Mouse (Mus musculus): ENCODE results near the gene Myo9a. TPM values are rescaled to one million over a fixed set of nuclear protein-coding genes. Genes with fewer than 3 reads are reported as not detected.

Gene Myo9a
- polyA plus RNA-seq, 1 experiment from 2014 or later = 20.8 TPM

DNA sequence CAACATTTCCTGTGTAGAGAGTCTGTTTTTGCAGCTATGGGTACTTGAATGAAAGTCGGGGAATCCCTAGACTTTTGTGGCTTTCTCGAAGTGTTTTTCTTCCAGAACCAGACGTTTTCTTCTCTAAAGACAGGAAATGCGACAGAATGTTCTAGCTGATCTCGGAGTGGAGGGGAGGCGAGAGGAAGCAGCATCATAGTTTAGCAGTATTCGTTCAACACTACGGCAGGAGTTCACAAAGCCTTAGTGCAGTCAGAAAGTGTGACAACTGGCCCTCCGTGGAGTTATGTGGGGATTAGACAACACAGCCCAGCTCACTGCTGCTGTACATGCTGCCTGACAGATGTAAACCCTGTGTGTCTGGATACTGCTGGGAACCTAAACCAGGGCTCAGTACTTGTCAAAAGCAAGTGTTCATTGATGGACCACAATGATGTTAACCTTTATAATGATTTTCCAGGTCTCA is 191.2 kb downstream of the Myo9a start:
- Histone ChIP-seq H3K9me3 (no peaks in the 10 kb centered on the region), H3K4me3 (no peak overlapping the region), H3K4me2 (replicated peaks) (no peak overlapping the region), H3K27me3 (replicated peaks) (no peaks in the 10 kb centered on the region), H3K4me1 (no peaks in the 10 kb centered on the region), H3K9ac (no peak overlapping the region), H3K27ac (no peak overlapping the region), H3K36me3 (no peaks in the 10 kb centered on the region)
- WGBS = 78% methylated on average over 9 of the region's 9 CpGs
- no peak for ATAC-seq (ENCODE audit: low FRiP score, low read depth)

DNA sequence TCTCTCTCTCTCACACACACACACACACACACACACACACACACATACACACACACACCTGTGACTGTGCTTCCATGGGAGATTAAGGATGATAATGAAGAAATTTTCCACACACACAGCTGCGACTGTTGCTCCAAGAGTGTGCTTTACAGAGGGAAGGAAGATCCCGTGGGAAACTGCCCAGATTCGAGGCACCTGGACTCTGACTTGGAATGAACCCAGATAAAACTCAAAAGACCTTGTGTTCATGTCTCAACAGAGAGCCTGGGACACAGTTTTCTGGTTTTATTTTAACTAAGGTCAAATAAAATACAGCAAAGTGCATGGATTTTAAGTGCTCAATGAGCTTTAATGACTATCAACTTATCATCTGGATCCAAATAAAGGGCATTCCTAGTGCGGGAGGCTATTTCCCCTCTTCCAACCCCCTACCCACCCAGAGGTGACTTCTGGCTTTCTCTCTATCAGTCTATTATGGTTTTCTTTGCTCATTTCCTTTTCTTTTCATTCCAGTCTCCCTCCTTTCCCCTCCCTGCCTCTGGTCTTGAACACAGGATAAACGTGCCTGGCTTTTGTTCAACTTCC is 191.9 kb downstream of the Myo9a start:
- no peaks in the 10 kb centered on the region for H3K36me3 ChIP-seq
- no peak overlapping the region for H3K4me3 ChIP-seq
- H3K9ac ChIP-seq = no peak overlapping the region
- WGBS = 56% methylated on average over 5 of the region's 5 CpGs
- H3K27ac ChIP-seq = no peak overlapping the region
- no peaks in the 10 kb centered on the region for H3K27me3 ChIP-seq (replicated peaks)
- H3K9me3 ChIP-seq = no peaks in the 10 kb centered on the region
- no peaks in the 10 kb centered on the region for H3K4me1 ChIP-seq
- no peak for ATAC-seq (ENCODE audit: low FRiP score, low read depth)
- no peak overlapping the region for H3K4me2 ChIP-seq (replicated peaks)

- 86% methylated on average over 6 of the region's 6 CpGs for WGBS
- Histone ChIP-seq H3K36me3 (no peaks in the 10 kb centered on the region), H3K4me3 (no peak overlapping the region), H3K27ac (no peak overlapping the region), H3K9ac (no peak overlapping the region), H3K9me3 (no peaks in the 10 kb centered on the region), H3K4me1 (no peaks in the 10 kb centered on the region), H3K27me3 (replicated peaks) (no peaks in the 10 kb centered on the region), H3K4me2 (replicated peaks) (no peak overlapping the region)
- ATAC-seq (ENCODE audit: low FRiP score, low read depth) = no peak
These were observed 193.1 kb downstream of the Myo9a start for GRCm38 (mm10) chr9:59943826-59944225.

GRCm38 (mm10) chr9:59945241-59945640 is 194.5 kb downstream of the Myo9a start:
- H3K27me3 ChIP-seq (replicated peaks) = no peaks in the 10 kb centered on the region
- no peaks in the 10 kb centered on the region for H3K36me3 ChIP-seq
- no peak overlapping the region for H3K27ac ChIP-seq
- no peak for ATAC-seq (ENCODE audit: low FRiP score, low read depth)
- H3K4me3 ChIP-seq = no peak overlapping the region
- no peaks in the 10 kb centered on the region for H3K4me1 ChIP-seq
- WGBS = 79% methylated on average over 3 of the region's 3 CpGs
- H3K4me2 ChIP-seq (replicated peaks) = no peak overlapping the region
- H3K9ac ChIP-seq = no peak overlapping the region
- no peaks in the 10 kb centered on the region for H3K9me3 ChIP-seq

DNA sequence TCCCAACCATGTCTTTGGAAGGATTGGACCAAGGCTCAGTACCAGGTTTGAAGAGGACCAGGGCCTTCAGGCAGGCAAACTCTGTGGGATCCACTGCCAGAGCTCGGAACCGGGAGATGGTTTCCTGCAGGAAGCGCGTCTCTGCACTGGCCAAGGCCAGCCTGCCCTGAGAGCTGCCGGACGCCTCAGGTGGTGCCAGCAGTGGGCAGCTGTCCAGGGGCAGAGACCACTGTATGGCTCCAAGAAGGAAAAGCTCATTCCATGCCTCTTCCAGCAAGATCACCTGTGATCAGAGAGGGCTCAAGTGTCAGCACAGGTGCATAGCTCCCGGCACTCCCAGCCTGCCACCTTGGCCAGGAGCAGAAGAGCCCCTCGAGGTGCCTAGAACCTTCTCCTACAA is 196.6 kb downstream of the Myo9a start:
- H3K4me1 ChIP-seq = no peaks in the 10 kb centered on the region
- no peak overlapping the region for H3K27ac ChIP-seq
- WGBS = 87% methylated on average over 8 of the region's 8 CpGs
- H3K4me2 ChIP-seq (replicated peaks) = no peak overlapping the region
- no peak overlapping the region for H3K9ac ChIP-seq
- no peak for ATAC-seq (ENCODE audit: low FRiP score, low read depth)
- no peaks in the 10 kb centered on the region for H3K36me3 ChIP-seq
- no peak overlapping the region for H3K4me3 ChIP-seq
- H3K27me3 ChIP-seq (replicated peaks) = no peaks in the 10 kb centered on the region
- H3K9me3 ChIP-seq = no peaks in the 10 kb centered on the region

DNA sequence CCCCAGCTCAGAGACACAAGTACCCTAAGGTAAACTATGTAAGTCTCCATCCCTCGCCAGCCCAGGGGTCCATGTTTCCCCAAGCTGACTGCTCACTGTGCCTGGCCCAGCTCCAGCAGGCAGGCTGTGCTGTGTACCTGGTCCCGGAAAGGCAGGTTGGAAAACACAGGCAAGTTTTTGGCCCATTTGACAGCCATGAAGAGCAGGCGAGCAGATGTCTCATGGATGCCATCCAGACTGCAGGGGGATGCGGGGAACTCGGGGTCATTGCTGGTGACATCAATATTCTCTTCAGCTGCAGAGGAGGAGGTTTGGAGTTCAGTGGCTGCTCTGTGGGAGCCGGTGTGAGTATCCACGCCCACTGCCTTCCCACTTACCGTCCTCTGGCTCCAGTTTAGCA is 197.5 kb downstream of the Myo9a start:
- Histone ChIP-seq H3K9ac (no peak overlapping the region), H3K4me3 (no peak overlapping the region), H3K36me3 (no peaks in the 10 kb centered on the region), H3K4me1 (no peaks in the 10 kb centered on the region), H3K9me3 (no peaks in the 10 kb centered on the region), H3K27me3 (replicated peaks) (no peaks in the 10 kb centered on the region), H3K27ac (no peak overlapping the region), H3K4me2 (replicated peaks) (no peak overlapping the region)
- no peak for ATAC-seq (ENCODE audit: low FRiP score, low read depth)
- WGBS = 73% methylated on average over 8 of the region's 8 CpGs

DNA sequence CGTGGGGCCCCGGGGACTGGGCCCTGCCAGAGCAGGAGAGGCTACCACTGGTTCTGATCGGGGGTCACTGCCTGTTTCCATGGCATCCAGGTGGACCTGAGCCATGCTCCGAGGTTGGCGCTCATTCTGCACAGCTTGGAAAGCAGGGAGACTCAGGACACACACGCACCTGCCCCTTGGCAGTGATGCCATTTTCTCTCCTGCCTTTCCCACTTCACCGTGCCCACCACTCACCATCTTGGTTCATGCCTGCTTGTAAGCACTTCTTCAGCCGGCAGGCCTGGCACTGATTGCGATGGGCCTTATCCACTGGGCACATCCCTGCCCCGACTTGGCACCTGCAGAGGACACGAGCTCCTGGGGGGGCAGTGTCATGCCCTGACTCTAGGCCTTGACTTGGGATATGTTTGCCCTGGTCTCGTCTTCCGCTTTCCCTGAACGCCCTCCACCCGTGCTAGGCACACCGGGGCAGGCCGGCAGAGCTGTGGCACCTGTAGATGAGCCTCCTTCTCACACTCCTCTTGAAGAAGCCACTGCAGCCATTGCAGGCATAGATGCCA is 198.1 kb downstream of the Myo9a start:
- Histone ChIP-seq H3K4me3 (no peak overlapping the region), H3K4me1 (no peaks in the 10 kb centered on the region), H3K27me3 (replicated peaks) (no peaks in the 10 kb centered on the region), H3K9me3 (no peaks in the 10 kb centered on the region), H3K27ac (no peak overlapping the region), H3K9ac (no peak overlapping the region), H3K4me2 (replicated peaks) (no peak overlapping the region), H3K36me3 (no peaks in the 10 kb centered on the region)
- 87% methylated on average over 17 of the region's 17 CpGs for WGBS
- no peak for ATAC-seq (ENCODE audit: low FRiP score, low read depth)

- Histone ChIP-seq H3K9ac (no peak overlapping the region), H3K36me3 (no peaks in the 10 kb centered on the region), H3K9me3 (no peaks in the 10 kb centered on the region), H3K27ac (no peak overlapping the region), H3K4me3 (no peak overlapping the region), H3K27me3 (replicated peaks) (no peaks in the 10 kb centered on the region), H3K4me1 (no peaks in the 10 kb centered on the region), H3K4me2 (replicated peaks) (no peak overlapping the region)
- no peak for ATAC-seq (ENCODE audit: low FRiP score, low read depth)
- 83% methylated on average over 6 of the region's 6 CpGs for WGBS
These were observed 198.8 kb downstream of the Myo9a start for GRCm38 (mm10) chr9:59949511-59949910.

- no peaks in the 10 kb centered on the region for H3K9me3 ChIP-seq
- H3K4me2 ChIP-seq (replicated peaks) = no peak overlapping the region
- H3K36me3 ChIP-seq = no peaks in the 10 kb centered on the region
- H3K4me3 ChIP-seq = no peak overlapping the region
- H3K9ac ChIP-seq = no peak overlapping the region
- H3K4me1 ChIP-seq = no peaks in the 10 kb centered on the region
- WGBS = 88% methylated on average over 5 of the region's 5 CpGs
- ATAC-seq (ENCODE audit: low FRiP score, low read depth) = no peak
- no peaks in the 10 kb centered on the region for H3K27me3 ChIP-seq (replicated peaks)
- H3K27ac ChIP-seq = no peak overlapping the region
These were observed 199.3 kb downstream of the Myo9a start for GRCm38 (mm10) chr9:59949981-59950380.

- H3K4me1 ChIP-seq = no peaks in the 10 kb centered on the region
- ATAC-seq (ENCODE audit: low FRiP score, low read depth) = no peak
- H3K27me3 ChIP-seq (replicated peaks) = no peaks in the 10 kb centered on the region
- no peak overlapping the region for H3K4me2 ChIP-seq (replicated peaks)
- no peak overlapping the region for H3K9ac ChIP-seq
- no peak overlapping the region for H3K4me3 ChIP-seq
- H3K9me3 ChIP-seq = no peaks in the 10 kb centered on the region
- H3K27ac ChIP-seq = no peak overlapping the region
- no peaks in the 10 kb centered on the region for H3K36me3 ChIP-seq
- WGBS = 94% methylated on average over 9 of the region's 9 CpGs
These were observed 200.5 kb downstream of the Myo9a start for GRCm38 (mm10) chr9:59951001-59951750.

- Histone ChIP-seq H3K9ac (no peak overlapping the region), H3K9me3 (no peaks in the 10 kb centered on the region), H3K36me3 (no peaks in the 10 kb centered on the region), H3K4me3 (no peak overlapping the region), H3K27ac (no peak overlapping the region), H3K4me1 (no peaks in the 10 kb centered on the region), H3K4me2 (replicated peaks) (no peak overlapping the region), H3K27me3 (replicated peaks) (no peaks in the 10 kb centered on the region)
- WGBS = 78% methylated on average over 4 of the region's 4 CpGs
- no peak for ATAC-seq (ENCODE audit: low FRiP score, low read depth)
These were observed 201.2 kb downstream of the Myo9a start for GRCm38 (mm10) chr9:59951943-59952342.

DNA sequence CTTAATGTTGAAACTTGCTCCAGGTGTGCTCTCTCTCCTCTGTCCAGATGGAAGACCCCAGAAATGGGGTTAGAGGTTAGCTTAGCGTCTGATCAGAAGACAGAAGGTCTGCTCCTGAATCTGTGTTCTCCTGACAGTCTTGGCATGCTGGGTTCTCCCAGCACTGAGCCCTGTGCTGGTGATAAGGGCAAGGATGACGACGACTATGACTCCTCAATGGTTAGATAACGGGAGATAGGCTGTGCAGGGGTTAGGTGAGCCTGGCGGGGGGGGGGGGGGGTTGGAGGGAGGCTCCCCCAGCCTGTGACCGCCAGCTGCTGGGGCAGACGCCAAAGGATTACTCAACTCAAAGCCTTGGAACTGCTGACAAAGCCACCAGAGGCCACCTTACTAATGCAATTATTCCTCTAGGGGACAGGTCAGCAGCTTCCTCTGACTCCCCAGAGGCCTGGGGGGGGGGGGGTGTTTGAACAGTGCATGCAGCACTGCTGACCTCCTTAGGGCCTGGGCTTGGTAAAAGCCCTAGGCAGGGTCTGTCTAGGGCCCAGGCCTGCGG is 201.9 kb downstream of the Myo9a start:
- H3K9me3 ChIP-seq = no peaks in the 10 kb centered on the region
- 73% methylated on average over 8 of the region's 8 CpGs for WGBS
- H3K36me3 ChIP-seq = no peaks in the 10 kb centered on the region
- H3K4me2 ChIP-seq (replicated peaks) = no peak overlapping the region
- no peak for ATAC-seq (ENCODE audit: low FRiP score, low read depth)
- no peak overlapping the region for H3K9ac ChIP-seq
- no peak overlapping the region for H3K4me3 ChIP-seq
- no peaks in the 10 kb centered on the region for H3K27me3 ChIP-seq (replicated peaks)
- H3K4me1 ChIP-seq = no peaks in the 10 kb centered on the region
- no peak overlapping the region for H3K27ac ChIP-seq

Data from neural tube, embryonic 12.5 days (tissue).